Mouse (Mus musculus): ENCODE results near the gene Gla. TPM values are rescaled to one million over a fixed set of nuclear protein-coding genes. Genes with fewer than 3 reads are reported as not detected.

Gla gene
- total RNA-seq (2014; fragmentation: Nextera tagmentation) (10.7 and 11.7 TPM in 2 replicates), total RNA-seq (2017) (12.8 and 16.0 TPM in 2 replicates), polyA plus RNA-seq (2012) (0.24 and 0.34 TPM in 2 replicates)

DNA sequence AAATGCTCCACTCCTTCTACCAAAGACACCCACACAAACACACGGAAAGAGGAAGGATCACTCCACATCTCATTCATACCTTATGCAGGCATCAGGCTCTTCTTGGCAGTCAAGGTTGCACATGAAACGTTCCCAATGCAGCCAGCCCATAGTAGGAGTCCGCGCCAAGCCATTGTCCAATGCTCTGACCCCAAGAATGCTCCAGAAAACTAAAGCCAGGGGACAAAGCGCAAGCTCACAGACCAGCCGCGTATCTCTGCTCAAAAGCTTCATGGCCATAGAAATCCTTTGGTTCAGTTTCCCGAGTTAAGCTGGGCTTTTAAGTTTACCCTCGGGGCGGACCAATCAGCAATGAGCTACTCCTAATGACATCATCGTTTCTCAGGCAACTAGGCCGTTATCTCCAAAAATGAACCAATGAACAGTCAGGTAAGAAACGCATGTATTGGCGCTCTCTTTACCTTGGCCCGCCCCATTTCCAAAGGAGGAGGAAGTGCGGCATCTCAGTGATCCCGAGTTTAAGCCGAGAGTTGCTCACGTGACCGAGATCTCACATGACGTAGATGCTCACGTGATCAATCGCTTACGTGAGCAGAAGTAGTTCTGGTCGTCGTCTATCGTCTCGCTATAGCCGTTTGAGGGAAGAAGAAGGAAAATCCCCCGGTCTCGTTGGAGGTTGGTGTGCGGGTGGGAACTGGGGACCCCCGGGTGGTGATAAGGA lies at the start of gene Gla, which contains the start of gene Hnrnph2:
Gene Gla (minus strand): TSS at position 467 of the 721 bp plus-strand sequence.
Gene Hnrnph2 (plus strand): TSS at position 521 of the 721 bp plus-strand sequence.
- Histone ChIP-seq H3K4me1 (ENCODE audit: insufficient read depth, low read depth, low read length) (peaks cover 10% of the 10 kb centered on the region), H3K27me3 (ENCODE audit: insufficient read depth, low read length) (no peaks in the 10 kb centered on the region), H3K36me3 (replicated peaks) (peaks cover 14% of the 10 kb centered on the region), H3K4me3 (ENCODE audit: low read depth, low read length) (peak within 1 kb of the TSS; percentile 70), H3K9me3 (replicated peaks) (no peaks in the 10 kb centered on the region)
- DNase-seq (ENCODE audit: low spot score) (peak; percentile 64), ATAC-seq (ENCODE audit: extremely low read depth, insufficient number of reproducible peaks, low FRiP score, poor library complexity, severe bottlenecking) (peak; percentile 94)
- no peak for TF ChIP-seq TAL1 (conservative IDR thresholded peaks at IDR 0.05; ENCODE audit: low read depth, low read length)
- no peak for TF ChIP-seq GATA1 (IDR thresholded peaks at IDR 0.05; ENCODE audit: borderline replicate concordance, low read length)
- no peak for TF ChIP-seq POLR2AphosphoS5 (IDR thresholded peaks at IDR 0.05; ENCODE audit: insufficient replicate concordance, low read depth, low read length)
- TF ChIP-seq CTCF (IDR thresholded peaks at IDR 0.05; ENCODE audit: low read depth, low read length): no peak
- TF ChIP-seq GATA2 (IDR thresholded peaks at IDR 0.05; ENCODE audit: borderline replicate concordance, low read depth, low read length): no peak

DNA sequence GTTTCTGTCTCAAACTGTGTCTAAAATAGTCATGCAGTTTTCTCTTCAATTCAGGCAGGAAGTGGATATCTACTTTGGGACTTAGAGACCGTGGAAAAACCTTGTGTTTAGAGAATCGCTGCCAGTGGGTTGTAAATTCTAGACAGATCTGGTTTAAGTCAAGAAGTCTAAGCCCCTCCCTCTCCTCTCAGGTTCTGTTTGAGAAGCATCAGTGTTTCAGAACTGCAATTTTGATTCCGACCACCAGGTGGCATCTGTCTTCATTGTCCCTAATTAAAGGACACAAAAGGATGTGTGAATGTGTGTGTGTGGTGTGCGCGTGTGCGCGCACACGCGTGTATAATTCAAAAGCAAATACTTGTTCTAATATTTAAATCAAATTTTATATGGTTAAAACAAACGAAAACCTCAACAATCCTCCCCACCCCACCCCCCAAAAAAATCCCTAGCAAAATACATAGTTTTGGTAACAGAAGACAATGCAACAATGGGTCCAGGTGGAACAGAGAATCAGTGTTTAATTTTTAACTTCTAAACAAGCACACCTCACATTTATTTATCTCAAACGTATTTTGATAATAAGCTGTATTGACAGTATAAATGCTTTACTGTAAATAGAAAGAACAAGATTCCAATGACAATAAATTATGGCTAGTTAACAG lies 47.2 kb upstream of the Gla start:
- ATAC-seq (ENCODE audit: extremely low read depth, insufficient number of reproducible peaks, low FRiP score, poor library complexity, severe bottlenecking): peak; percentile 34
- H3K27me3 ChIP-seq (ENCODE audit: insufficient read depth, low read length): no peaks in the 10 kb centered on the region
- no peak overlapping the region for H3K4me3 ChIP-seq (ENCODE audit: low read depth, low read length)
- TF ChIP-seq CTCF (IDR thresholded peaks at IDR 0.05; ENCODE audit: low read depth, low read length) (peak; percentile 38; the same call in 1 of the 2 replicates), GATA2 (IDR thresholded peaks at IDR 0.05; ENCODE audit: borderline replicate concordance, low read depth, low read length) (no peak), GATA1 (IDR thresholded peaks at IDR 0.05; ENCODE audit: borderline replicate concordance, low read length) (no peak)
- DNase-seq (ENCODE audit: low spot score): no peak
- H3K36me3 ChIP-seq (replicated peaks): no peaks in the 10 kb centered on the region
- no peaks in the 10 kb centered on the region for H3K9me3 ChIP-seq (replicated peaks)
- no peaks in the 10 kb centered on the region for H3K4me1 ChIP-seq (ENCODE audit: insufficient read depth, low read depth, low read length)

DNA sequence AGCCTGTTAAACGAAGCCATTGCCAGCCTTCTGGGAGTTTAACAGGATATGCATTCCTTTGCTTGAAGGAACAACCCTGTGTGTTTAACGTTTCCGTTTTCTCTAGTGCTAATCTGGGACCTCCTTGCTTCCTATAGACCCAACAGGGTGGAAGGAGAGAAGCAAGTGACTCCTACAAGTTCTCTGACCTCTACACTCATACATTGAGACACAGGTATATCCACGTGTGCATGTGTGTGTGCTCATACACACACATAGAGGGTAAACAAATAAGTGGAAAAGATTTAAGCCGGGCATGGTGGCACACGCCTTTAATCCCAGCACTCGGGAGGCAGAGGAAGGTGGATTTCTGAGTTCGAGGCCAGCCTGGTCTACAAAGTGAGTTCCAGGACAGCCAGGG lies 46.5 kb upstream of the Gla start:
- H3K4me1 ChIP-seq (ENCODE audit: insufficient read depth, low read depth, low read length): no peaks in the 10 kb centered on the region
- TF ChIP-seq CTCF (IDR thresholded peaks at IDR 0.05; ENCODE audit: low read depth, low read length): no peak
- no peak for TF ChIP-seq GATA2 (IDR thresholded peaks at IDR 0.05; ENCODE audit: borderline replicate concordance, low read depth, low read length)
- TF ChIP-seq TAL1 (conservative IDR thresholded peaks at IDR 0.05; ENCODE audit: low read depth, low read length): no peak
- TF ChIP-seq POLR2AphosphoS5 (IDR thresholded peaks at IDR 0.05; ENCODE audit: insufficient replicate concordance, low read depth, low read length): no peak
- no peak for TF ChIP-seq GATA1 (IDR thresholded peaks at IDR 0.05; ENCODE audit: borderline replicate concordance, low read length)
- no peak for ATAC-seq (ENCODE audit: extremely low read depth, insufficient number of reproducible peaks, low FRiP score, poor library complexity, severe bottlenecking)
- no peaks in the 10 kb centered on the region for H3K27me3 ChIP-seq (ENCODE audit: insufficient read depth, low read length)
- no peak overlapping the region for H3K4me3 ChIP-seq (ENCODE audit: low read depth, low read length)
- no peak for DNase-seq (ENCODE audit: low spot score)
- H3K36me3 ChIP-seq (replicated peaks): no peaks in the 10 kb centered on the region
- H3K9me3 ChIP-seq (replicated peaks): no peaks in the 10 kb centered on the region

DNA sequence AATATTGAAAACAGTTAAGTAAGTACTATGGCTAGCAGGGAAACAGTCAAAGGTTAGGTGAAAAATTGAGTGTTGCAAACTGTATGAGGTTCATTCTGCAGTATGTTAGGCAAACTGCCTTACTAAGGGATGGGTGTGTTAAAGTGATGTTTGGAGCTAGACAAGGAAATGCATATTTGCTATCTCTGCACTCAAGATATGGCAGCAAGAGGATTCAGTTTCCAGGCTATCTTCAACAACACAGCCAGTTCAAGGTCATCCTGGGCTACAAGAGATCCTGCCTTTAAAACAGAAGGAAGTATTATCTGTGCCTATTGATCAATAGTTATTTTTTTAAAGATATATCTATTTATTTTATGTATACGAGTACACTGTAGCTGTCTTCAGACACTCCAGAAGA lies 45.4 kb upstream of the Gla start:
- no peaks in the 10 kb centered on the region for H3K9me3 ChIP-seq (replicated peaks)
- H3K36me3 ChIP-seq (replicated peaks): no peaks in the 10 kb centered on the region
- no peak for DNase-seq (ENCODE audit: low spot score)
- H3K4me1 ChIP-seq (ENCODE audit: insufficient read depth, low read depth, low read length): no peaks in the 10 kb centered on the region
- no peak for ATAC-seq (ENCODE audit: extremely low read depth, insufficient number of reproducible peaks, low FRiP score, poor library complexity, severe bottlenecking)
- TF ChIP-seq TAL1 (conservative IDR thresholded peaks at IDR 0.05; ENCODE audit: low read depth, low read length) (no peak), POLR2AphosphoS5 (IDR thresholded peaks at IDR 0.05; ENCODE audit: insufficient replicate concordance, low read depth, low read length) (no peak), CTCF (IDR thresholded peaks at IDR 0.05; ENCODE audit: low read depth, low read length) (no peak), GATA2 (IDR thresholded peaks at IDR 0.05; ENCODE audit: borderline replicate concordance, low read depth, low read length) (no peak), GATA1 (IDR thresholded peaks at IDR 0.05; ENCODE audit: borderline replicate concordance, low read length) (no peak)
- no peak overlapping the region for H3K4me3 ChIP-seq (ENCODE audit: low read depth, low read length)
- H3K27me3 ChIP-seq (ENCODE audit: insufficient read depth, low read length): no peaks in the 10 kb centered on the region

DNA sequence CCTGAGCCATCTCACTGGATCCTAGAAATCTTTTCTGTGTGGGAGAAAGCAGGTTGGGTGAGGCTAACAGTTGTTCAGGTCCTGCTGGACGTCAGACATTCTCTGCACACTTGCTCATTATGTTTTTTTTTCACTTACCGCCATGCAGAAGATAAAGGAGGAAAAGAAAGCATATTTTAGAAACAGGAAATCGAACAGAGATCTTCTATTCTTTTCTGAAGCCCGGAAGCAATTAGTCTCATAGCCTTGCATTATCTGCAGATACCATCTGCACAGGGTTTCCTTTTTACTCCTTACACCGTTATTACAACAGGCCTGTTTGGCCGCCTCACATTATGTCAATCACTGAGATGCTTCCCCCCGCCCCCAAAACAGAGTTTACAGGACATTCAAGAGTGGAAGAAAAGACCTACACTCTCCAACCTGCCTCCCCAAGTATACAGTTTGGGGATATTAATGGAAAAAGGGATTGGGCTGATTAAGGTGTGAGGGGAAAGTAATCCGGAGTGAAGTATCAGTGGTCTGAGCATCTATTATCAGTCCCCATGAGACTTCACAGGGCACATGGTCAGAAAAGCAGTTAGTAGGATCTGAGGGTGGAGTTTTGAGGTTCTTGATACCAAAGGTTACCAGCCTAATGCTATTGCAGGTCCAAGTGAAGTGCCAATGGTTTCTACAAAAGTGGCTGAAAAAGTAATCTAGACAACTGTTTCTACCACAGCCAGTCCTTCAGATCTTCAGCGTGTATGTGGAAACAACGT lies 40.3 kb upstream of the Gla start:
- H3K4me3 ChIP-seq (ENCODE audit: low read depth, low read length): no peak overlapping the region

More for the DNA sequence above, 40.3 kb upstream of the Gla start:
- Histone ChIP-seq H3K27me3 (ENCODE audit: insufficient read depth, low read length) (no peaks in the 10 kb centered on the region), H3K4me1 (ENCODE audit: insufficient read depth, low read depth, low read length) (no peaks in the 10 kb centered on the region), H3K9me3 (replicated peaks) (no peaks in the 10 kb centered on the region), H3K36me3 (replicated peaks) (no peaks in the 10 kb centered on the region)
- peak; percentile 87 for ATAC-seq (ENCODE audit: extremely low read depth, insufficient number of reproducible peaks, low FRiP score, poor library complexity, severe bottlenecking)
- no peak for DNase-seq (ENCODE audit: low spot score)
- TF ChIP-seq CTCF (IDR thresholded peaks at IDR 0.05; ENCODE audit: low read depth, low read length) (no peak), GATA1 (IDR thresholded peaks at IDR 0.05; ENCODE audit: borderline replicate concordance, low read length) (no peak), POLR2AphosphoS5 (IDR thresholded peaks at IDR 0.05; ENCODE audit: insufficient replicate concordance, low read depth, low read length) (no peak), TAL1 (conservative IDR thresholded peaks at IDR 0.05; ENCODE audit: low read depth, low read length) (no peak), GATA2 (IDR thresholded peaks at IDR 0.05; ENCODE audit: borderline replicate concordance, low read depth, low read length) (no peak)

Measured in G1E (cell line).